Mouse (Mus musculus) cortical plate, adult 2 months (tissue): ENCODE measurements around the gene Zfp672.

Source experiments
- CTCF ChIP-seq: fragments of 200-500 bp; IDR thresholded peaks from 2 replicates; pipeline ENCODE4 v1.5.1; 2011; ENCODE audit warnings: mild to moderate bottlenecking, control low read depth, low read length; ENCODE audit not compliant: insufficient read depth; ENCODE audit errors: extremely low read depth
- POLR2A ChIP-seq: fragments of 200-500 bp; IDR thresholded peaks from 2 replicates; pipeline ENCODE4 v1.6.1; 2011; ENCODE audit warnings: mild to moderate bottlenecking, low read length, control low read depth; ENCODE audit not compliant: insufficient read depth; ENCODE audit errors: extremely low read depth

DNA sequence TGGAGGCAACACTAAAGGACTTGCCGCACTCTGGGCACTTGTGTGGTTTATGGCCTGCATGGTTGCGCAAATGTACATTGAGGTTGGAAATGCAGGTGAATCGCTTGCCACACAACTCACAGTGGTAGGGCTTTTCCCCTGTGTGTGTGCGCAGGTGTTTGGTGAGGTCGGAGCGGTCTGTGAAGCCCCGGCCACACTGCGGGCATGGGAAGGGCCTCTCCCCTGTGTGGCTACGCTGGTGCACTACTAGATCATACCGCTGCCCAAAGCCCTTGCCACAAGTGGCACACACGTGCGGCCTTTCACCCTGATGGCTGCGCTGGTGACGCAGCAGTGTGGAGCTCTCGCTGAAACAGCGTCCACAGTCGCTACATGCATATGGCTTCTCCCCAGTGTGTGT is 13.8 kb downstream of the Zfp672 start:
- TF ChIP-seq POLR2A (peak; percentile 40; the same call in 1 of the 2 replicates), CTCF (no peak)
